ENCODE assay signal across 17 mouse cellular contexts in genomic region chr8:35234436-35234835, GRCm38 (mm10).
A peak's percentile ranks its signal among the peaks of the same experiment; 100 is the strongest.
DNase-seq lines count a peak whose midpoint lies in the region; ATAC-seq and TF ChIP-seq lines count a peak whose summit lies in the region.
"Had no signal": no experiment of that assay in that cellular context is flagged by ENCODE, and none has a peak within 500 bp of the region (broad histone marks: within the 10 kb centered on the region; RNA-seq: fewer than 3 reads in every experiment).

No protein-coding gene starts in this region.

- no peak overlapping the region for H3K4me3 ChIP-seq in forebrain, embryonic 16.5 days (replicated peaks; ENCODE audit: low read length)
- no peak overlapping the region for H3K4me3 ChIP-seq in forebrain, embryonic 11.5 days (ENCODE audit: low read depth, low read length)
- no peak overlapping the region for H3K4me3 ChIP-seq in left cerebral cortex, adult 2 months
- H3K4me3 ChIP-seq in embryonic facial prominence, embryonic 10.5 days, result no peak overlapping the region
- H3K4me3 ChIP-seq in midbrain, embryonic 15.5 days, result no peak overlapping the region
- H3K4me3 ChIP-seq in lung, adult 2 months (replicated peaks; ENCODE audit: extremely low read depth, low read depth, low read length), result no peak overlapping the region
- H3K4me3 ChIP-seq: heart, embryonic 13.5 days; neural tube, embryonic 13.5 days had no signal

- no peak for TF ChIP-seq CTCF in left cerebral cortex, adult 2 months (IDR thresholded peaks at IDR 0.05)
- no peak for TF ChIP-seq CTCF in lung, adult 2 months (IDR thresholded peaks at IDR 0.05; ENCODE audit: insufficient read depth, low read length)

- no peaks in the 10 kb centered on the region for H3K27me3 ChIP-seq in forebrain, embryonic 16.5 days (replicated peaks; ENCODE audit: control insufficient read depth, insufficient read depth, low read length)
- H3K27me3 ChIP-seq in forebrain, embryonic 11.5 days (ENCODE audit: control insufficient read depth, insufficient read depth, low read length), result no peaks in the 10 kb centered on the region
- no peaks in the 10 kb centered on the region for H3K27me3 ChIP-seq in embryonic facial prominence, embryonic 10.5 days (replicated peaks; ENCODE audit: low read depth, poor library complexity, severe bottlenecking)
- H3K27me3 ChIP-seq in midbrain, embryonic 15.5 days (replicated peaks), result no peaks in the 10 kb centered on the region
- H3K27me3 ChIP-seq: heart, embryonic 13.5 days; neural tube, embryonic 13.5 days had no signal

- DNase-seq in forebrain, embryonic 11.5 days (ENCODE audit: low spot score), result no peak
- DNase-seq in left cerebral cortex, adult 2 months (ENCODE audit: extremely low spot score in 1 of 2, low spot score in 2 of 2), result no peak
- no peak for DNase-seq in left cerebral cortex, adult 11 months (ENCODE audit: low spot score)
- no peak for DNase-seq in embryonic facial prominence, embryonic 10.5 days (ENCODE audit: low spot score)
- DNase-seq in lung, adult 2 months, result no peak
- no peak for DNase-seq in embryo, embryonic 10 days (ENCODE audit: low spot score)
- DNase-seq: adrenal gland, postnatal 36 days; cerebellum, postnatal 14 days; heart, postnatal 4 days; kidney, postnatal 14 days; lung, postnatal 36 days had no signal

- peak; percentile 45; the same call in 1 of the 2 replicates for ATAC-seq in forebrain, embryonic 16.5 days
- no peak for ATAC-seq in forebrain, embryonic 11.5 days (replicated peaks; ENCODE audit: low FRiP score)
- ATAC-seq in midbrain, embryonic 15.5 days (replicated peaks), result peak; percentile 59
- ATAC-seq: intestine, embryonic 16.5 days had no signal

- H3K4me2 ChIP-seq in forebrain, embryonic 16.5 days (ENCODE audit: low read length), result no peak overlapping the region
- no peak overlapping the region for H3K4me2 ChIP-seq in forebrain, embryonic 11.5 days (ENCODE audit: low read depth, low read length, severe bottlenecking)
- no peak overlapping the region for H3K4me2 ChIP-seq in midbrain, embryonic 15.5 days
- H3K4me2 ChIP-seq: heart, embryonic 13.5 days; neural tube, embryonic 13.5 days had no signal

- intact Hi-C loops in left cerebral cortex, adult 2 months (cut with DNase I), result no loop called here

- H3K4me1 ChIP-seq in forebrain, embryonic 16.5 days (replicated peaks; ENCODE audit: control insufficient read depth, insufficient read depth, low read length), result peaks cover 14% of the 10 kb centered on the region
- no peaks in the 10 kb centered on the region for H3K4me1 ChIP-seq in forebrain, embryonic 11.5 days (replicated peaks; ENCODE audit: control insufficient read depth, insufficient read depth, low read length)
- peaks cover 37% of the 10 kb centered on the region for H3K4me1 ChIP-seq in embryonic facial prominence, embryonic 10.5 days
- peaks cover 11% of the 10 kb centered on the region for H3K4me1 ChIP-seq in midbrain, embryonic 15.5 days
- no peaks in the 10 kb centered on the region for H3K4me1 ChIP-seq in lung, adult 2 months (ENCODE audit: control insufficient read depth, insufficient read depth, low read length)

- no peak for TF ChIP-seq POLR2A in lung, adult 2 months (IDR thresholded peaks at IDR 0.05; ENCODE audit: borderline replicate concordance, extremely low read depth, low read depth, low read length)

- H3K36me3 ChIP-seq in forebrain, embryonic 16.5 days (ENCODE audit: control insufficient read depth, insufficient read depth), result no peaks in the 10 kb centered on the region
- no peaks in the 10 kb centered on the region for H3K36me3 ChIP-seq in forebrain, embryonic 11.5 days (ENCODE audit: control insufficient read depth, insufficient read depth, low read length)
- no peaks in the 10 kb centered on the region for H3K36me3 ChIP-seq in embryonic facial prominence, embryonic 10.5 days (replicated peaks)
- H3K36me3 ChIP-seq in midbrain, embryonic 15.5 days (replicated peaks), result no peaks in the 10 kb centered on the region
- H3K36me3 ChIP-seq: heart, embryonic 13.5 days; neural tube, embryonic 13.5 days had no signal

- WGBS in forebrain, embryonic 16.5 days, result 39% methylated on average over 5 of the region's 5 CpGs
- 61% methylated on average over 5 of the region's 5 CpGs for WGBS in forebrain, embryonic 11.5 days
- WGBS in embryonic facial prominence, embryonic 10.5 days, result 55% methylated on average over 5 of the region's 5 CpGs
- WGBS in midbrain, embryonic 15.5 days, result 39% methylated on average over 5 of the region's 5 CpGs
- 66% methylated on average over 5 of the region's 5 CpGs for WGBS in lung, adult 2 months

- no peaks in the 10 kb centered on the region for H3K9me3 ChIP-seq in forebrain, embryonic 16.5 days (ENCODE audit: control insufficient read depth, low read length)
- no peaks in the 10 kb centered on the region for H3K9me3 ChIP-seq in forebrain, embryonic 11.5 days (ENCODE audit: control insufficient read depth, low read length)
- no peaks in the 10 kb centered on the region for H3K9me3 ChIP-seq in embryonic facial prominence, embryonic 10.5 days
- no peaks in the 10 kb centered on the region for H3K9me3 ChIP-seq in midbrain, embryonic 15.5 days
- H3K9me3 ChIP-seq: heart, embryonic 13.5 days; neural tube, embryonic 13.5 days had no signal

- H3K9ac ChIP-seq in forebrain, embryonic 16.5 days (replicated peaks; ENCODE audit: low read depth, low read length), result no peak overlapping the region
- H3K9ac ChIP-seq in forebrain, embryonic 11.5 days (ENCODE audit: low read length), result no peak overlapping the region
- H3K9ac ChIP-seq in midbrain, embryonic 15.5 days, result no peak overlapping the region
- H3K9ac ChIP-seq: heart, embryonic 13.5 days; liver, embryonic 14.5 days; neural tube, embryonic 13.5 days had no signal

- peak overlapping the region; percentile 9; the same call in 1 of the 2 replicates for H3K27ac ChIP-seq in forebrain, embryonic 16.5 days (ENCODE audit: low read length)
- no peak overlapping the region for H3K27ac ChIP-seq in forebrain, embryonic 11.5 days (ENCODE audit: low read depth, low read length)
- peak overlapping the region; percentile 57; the same call in 1 of the 2 replicates for H3K27ac ChIP-seq in left cerebral cortex, adult 2 months
- 0 out of 2 replicates have a peak overlapping the region, but pooled peaks have one; percentile 20 for H3K27ac ChIP-seq in embryonic facial prominence, embryonic 10.5 days (replicated peaks)
- H3K27ac ChIP-seq in midbrain, embryonic 15.5 days, result peak overlapping the region; percentile 61
- H3K27ac ChIP-seq: heart, embryonic 13.5 days; liver, embryonic 14.5 days; neural tube, embryonic 13.5 days had no signal
